Mouse (Mus musculus): ENCODE measurements around the gene Sash3. TPM values are rescaled to one million over a fixed set of nuclear protein-coding genes. Genes with fewer than 3 reads are reported as not detected.

Sash3 gene
- total RNA-seq, 2 experiments from 2014 or later = 1.6 to 1.7 TPM

DNA sequence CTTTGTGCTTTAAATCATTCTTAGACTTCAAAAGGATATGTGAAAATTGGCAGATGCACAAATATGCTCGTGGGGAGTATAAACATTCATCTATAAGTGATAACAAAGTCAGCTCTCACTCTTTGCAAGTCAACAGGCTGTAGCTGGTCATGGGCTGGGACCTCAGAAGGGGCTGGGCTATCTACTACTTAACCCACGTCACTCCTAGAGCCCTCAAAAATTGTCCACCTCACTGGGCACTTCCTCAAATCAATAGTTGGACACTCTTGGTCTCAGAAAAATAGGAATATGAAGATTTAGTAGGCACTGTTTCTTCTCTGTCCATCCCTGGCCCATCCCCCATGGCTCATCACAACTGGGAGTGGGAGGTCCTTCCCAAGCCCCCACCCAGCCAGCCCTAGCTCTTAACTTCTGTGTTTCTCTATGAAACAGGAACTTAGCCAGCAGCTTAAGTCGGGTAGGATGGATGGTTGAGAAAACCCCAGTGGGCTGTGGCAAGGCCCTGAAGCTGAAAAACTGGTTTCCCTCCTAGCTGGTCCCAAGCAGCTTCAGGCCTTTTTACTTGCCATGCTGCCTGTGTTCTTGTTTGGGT, 5.9 kb upstream of the Sash3 start:
- DNase-seq (ENCODE audit: low spot score in 2 of 2) = no peak

DNA sequence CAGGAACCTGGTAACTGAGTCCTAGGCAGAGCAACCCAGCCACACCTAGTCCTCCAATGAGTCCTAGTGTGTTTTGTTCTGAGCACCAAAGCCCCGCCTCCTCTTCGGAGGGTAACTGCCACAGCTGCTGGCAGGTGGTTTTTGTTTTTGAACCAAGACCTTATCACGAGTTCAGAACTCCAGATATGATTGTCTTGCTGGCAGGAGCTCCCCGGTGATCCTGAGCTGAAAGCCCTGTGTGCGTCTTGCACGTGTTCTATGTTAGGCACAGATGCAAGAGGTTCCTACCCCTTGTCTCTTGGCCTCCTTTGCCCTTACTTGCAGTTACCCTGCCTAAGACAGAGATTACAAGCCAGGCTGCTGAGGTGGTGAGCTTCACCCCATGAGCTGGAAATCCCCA, 4.8 kb upstream of the Sash3 start:
- DNase-seq (ENCODE audit: low spot score in 2 of 2) = no peak

DNA sequence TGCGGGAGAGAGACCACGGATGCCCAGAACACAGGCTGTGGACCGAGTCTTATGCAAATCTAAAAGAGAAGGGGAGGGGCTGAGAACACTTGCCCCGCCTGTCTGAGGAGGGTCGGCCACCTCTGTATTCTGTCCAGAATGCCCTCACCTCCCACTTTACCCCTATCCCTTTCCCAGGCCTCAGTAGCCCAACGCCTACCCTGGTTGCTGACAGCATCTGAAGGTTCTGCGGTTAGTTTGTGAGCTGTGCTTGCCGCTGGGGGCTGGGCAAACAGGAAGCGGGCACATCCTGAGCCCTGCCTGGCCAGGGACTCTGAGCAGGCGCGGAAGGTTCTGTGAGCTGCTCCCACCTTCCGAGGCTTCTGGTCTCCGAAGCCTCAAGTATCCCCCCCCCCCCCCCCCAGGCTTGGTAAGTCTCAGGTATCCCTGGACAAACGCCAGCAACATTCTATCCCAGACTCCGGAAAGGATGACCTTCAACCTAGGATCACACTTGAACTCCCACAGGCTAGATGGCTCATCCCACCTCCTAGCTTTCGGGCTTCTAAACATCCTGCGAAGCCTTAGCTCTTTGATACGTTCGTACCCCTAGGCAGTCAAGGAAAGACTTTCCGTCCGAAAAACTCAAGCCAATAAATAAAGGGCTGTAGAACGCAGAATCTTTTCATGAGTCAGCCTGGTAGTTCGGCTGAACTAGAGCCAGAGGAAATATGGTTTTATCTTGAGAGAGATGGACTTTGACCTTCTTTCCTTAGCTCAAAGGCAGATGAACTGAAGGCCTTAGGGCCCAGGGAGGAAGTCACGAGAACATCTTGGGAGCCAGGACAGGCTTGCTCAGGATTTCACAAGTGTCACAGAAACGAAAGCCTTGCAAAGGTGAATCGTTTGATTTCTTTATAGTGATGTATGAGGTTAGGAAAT, 2.6 kb upstream of the Sash3 start:
- DNase-seq (ENCODE audit: low spot score in 2 of 2) = no peak

DNA sequence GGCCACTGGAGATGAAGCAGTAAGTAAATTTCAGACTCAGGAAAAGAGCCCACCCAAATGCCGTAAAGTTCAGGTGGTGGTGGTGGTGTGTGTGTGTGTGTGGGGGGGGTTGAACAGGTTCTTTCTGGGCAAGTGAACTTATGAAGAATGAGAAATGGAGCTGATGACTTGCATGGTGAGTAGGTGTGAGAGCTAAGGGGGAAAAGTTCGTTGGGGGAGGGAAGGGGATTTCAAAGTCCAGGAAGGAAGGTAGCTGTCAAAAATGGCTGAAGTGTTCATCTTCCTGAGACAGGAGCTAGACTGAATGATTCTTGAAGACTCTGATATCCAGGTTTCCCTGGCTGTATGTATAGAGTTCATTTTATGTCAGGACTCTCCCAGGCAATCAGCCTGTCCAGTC, 990 bp downstream of the Sash3 start:
- DNase-seq (ENCODE audit: low spot score in 2 of 2) = no peak

DNA sequence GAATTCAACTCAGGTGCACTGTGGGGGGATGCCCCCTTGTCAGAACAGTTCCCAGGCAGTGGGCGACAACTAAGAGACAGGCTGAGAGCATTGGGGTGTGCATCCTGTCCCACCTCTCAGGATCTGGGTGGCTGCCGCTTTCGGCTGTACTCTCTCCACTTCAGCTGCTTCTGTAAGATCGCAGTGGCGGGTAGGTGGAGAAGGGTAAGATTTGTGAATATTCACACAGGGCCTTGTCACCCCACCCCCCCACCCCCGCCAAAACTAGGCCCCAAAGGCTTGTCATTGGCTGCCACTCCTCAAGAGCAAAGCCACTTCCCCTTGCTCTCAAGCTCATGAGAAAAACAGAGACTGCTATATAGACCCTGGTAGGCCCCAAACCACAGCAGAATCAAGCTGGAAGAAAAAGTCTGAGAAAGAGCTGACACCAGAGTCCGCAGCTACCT, 1.5 kb downstream of the Sash3 start:
- no peak for DNase-seq (ENCODE audit: low spot score in 2 of 2)

DNA sequence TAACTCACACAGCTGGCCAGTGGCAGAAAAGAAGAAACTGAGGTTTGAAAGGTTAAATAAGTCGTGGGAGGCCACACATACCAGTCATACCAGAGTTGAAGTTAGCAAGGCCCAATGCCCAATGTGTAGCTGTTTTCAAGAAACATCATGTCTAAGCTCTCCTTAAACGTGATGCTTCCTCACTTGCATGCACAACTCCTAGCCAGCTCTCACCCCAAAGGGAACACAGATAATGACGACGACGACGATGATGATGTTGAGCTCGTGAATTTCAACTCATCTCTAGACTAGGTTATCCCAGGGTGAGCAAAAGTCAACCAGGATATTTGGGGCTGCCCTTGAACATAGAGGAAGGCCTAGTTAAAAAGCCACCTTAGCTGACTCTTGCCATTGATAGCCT, 5.9 kb downstream of the Sash3 start:
- DNase-seq (ENCODE audit: low spot score in 2 of 2) = no peak

DNA sequence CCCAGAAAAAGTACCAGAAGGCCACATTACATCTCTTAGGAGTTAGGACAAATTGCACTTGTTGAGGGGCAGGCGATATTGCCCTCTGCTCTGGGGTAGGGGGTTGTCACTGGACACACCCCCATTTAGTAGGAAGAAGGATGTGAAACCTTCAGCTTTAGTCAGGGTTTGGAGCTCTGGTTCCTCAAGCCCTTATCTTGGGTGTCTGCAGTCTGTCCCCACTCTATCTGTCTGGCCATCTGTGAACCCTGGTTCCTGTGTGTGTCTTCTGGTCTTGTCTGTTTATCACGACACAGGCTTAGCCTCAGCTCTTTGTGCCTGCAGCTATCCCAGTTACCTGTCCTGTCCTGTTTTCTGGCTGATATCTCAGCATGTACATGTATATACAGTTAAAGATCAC, 7.2 kb downstream of the Sash3 start:
- no peak for DNase-seq (ENCODE audit: low spot score in 2 of 2)

DNA sequence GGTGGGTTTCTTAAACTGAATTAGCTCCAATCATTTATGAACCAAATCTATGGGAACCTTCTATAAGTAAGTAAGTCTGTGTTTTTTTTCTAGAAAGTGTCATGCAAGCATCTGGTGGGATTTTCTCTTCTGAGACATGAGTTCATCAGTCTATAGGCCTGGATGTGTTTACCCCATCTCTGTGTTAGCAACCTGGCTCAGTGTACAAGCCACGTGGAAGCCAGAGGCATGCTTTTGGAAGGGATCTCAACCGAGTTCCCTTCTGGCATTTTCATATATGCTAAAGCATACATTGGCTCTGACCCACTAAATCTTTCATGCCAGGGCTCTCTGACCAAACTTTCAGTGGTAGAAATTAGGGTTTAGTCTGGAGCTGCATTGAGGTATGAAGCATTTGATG, 7.7 kb downstream of the Sash3 start:
- no peak for DNase-seq (ENCODE audit: low spot score in 2 of 2)

DNA sequence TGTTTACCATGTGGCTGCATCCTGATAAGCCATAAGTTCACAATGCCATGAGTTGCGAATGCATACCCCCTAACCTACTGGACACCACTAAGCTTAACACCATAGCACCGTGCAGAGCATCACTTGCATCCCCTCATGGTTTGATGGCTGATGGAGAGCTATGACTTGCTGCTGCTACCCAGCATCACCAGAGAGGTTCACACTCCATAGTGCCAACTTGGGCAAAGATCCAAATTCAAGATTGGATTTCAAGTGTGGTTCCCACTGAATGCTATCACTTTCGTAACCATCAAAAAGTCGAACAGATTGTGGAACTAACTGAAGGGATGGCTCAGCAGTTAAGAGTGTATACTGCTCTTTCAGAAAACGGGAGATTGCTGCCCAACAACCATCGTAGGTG, 9.3 kb downstream of the Sash3 start:
- no peak for DNase-seq (ENCODE audit: low spot score in 2 of 2)

DNA sequence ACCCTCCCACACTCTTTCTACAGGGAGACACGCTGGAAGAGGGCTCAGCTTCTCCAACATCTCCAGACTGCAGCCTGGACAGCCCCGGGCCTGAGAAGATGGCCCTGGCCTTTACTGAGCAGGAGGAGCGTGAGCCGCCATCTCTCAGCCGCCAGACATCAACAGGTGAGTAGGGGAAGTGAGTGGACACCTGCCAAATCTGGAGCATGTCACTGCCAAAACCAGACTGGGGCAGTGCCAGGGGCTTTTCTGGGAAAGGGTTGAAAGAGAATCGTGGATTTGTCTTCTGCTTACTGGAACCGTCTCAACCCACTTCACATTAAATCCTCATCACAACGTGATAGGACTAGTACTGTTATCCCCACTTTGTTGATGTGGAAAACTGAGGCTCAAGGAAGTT, 11.2 kb downstream of the Sash3 start:
- DNase-seq (ENCODE audit: low spot score in 2 of 2) = no peak

DNA sequence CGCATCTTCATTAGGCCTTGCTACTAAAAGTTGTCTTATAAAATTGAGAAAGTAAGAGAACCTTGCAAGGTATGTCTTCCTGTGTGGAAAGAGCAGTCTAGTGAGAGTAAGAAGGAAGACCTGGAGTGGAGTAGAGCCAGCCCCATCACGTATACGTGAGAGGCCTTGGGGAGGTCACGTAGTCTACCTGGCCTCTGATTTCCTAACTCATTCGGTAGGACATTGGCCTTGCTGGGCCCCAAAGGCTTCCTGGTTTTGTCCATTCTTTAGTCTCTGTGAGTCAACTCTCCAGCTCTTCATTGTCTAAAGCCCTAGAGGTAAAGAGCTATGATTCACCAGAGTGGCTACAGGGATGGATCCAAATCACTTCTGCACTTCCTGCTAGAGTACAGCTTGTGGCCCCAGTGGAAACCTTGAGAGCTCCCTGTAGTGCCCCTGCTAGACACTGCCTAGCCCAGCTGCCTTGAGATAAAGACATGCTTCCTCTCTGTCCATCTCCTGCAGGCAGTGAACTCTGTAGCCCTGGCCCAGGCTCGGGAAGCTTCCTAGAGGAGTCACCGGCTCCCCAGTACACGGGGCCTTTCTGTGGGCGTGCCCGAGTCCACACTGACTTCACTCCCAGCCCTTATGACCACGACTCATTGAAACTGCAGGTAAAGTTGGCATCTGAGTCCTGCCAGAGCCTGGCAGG, 12.1 kb downstream of the Sash3 start:
- no peak for DNase-seq (ENCODE audit: low spot score in 2 of 2)

DNA sequence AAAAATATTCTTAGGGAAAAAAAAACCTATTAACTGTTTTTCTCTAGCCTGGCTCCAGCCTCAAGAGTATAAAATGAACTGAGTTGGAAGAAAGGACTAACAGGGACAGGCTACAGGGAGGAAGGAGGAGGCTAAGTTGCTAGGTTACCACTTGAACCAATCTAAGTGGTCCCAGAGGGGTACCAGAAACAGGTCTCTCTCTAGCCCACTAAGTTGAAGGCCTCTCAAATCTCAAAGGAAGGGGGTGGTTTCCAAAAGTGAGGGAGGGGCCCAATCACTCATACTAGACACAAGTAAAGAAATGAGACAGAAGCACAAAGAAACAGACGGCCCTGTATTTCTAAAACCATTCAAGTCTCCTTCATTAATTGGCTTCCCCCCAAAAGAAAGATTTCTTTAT, 23.7 kb downstream of the Sash3 start:
- DNase-seq (ENCODE audit: low spot score in 2 of 2) = no peak

DNA sequence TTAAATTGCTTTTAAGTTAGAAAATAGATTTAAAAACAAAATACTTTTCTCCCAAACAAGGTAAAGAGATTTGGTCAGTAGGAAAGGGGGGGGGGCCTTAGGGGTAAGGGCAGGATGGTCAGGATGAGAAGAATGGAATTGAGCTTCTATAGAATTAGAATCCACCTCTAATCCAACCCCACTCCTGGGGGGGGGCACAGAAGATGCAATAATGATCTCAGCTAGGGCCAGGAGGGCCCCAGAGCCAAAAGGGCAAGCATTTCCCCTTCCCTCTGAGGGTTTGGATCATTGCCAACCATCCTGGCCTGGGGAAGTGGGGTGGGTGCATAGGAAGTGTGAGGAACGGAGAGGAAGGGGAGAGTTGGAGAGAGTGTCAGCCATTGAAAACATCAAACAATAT, 24.1 kb downstream of the Sash3 start:
- no peak for DNase-seq (ENCODE audit: low spot score in 2 of 2)

DNA sequence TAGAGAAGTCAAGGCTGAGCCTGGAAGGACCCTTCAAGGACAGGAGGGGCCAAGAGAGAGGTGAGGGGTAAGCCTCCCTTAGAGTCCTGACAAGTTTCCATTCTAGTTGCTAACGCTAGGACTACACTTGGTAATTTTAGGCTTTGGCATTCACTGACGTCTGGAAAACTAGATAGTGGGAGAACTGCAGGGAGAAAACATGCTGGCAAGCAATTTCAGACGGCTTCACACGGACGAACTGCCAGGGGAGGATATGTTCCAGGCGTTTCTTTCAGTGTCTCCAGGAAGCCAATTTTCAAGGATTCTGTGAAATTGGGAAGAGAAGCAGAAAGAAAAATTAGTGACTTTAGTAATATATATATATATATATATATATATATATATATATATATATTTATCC, 35.6 kb downstream of the Sash3 start:
- DNase-seq (ENCODE audit: low spot score in 2 of 2) = no peak

DNA sequence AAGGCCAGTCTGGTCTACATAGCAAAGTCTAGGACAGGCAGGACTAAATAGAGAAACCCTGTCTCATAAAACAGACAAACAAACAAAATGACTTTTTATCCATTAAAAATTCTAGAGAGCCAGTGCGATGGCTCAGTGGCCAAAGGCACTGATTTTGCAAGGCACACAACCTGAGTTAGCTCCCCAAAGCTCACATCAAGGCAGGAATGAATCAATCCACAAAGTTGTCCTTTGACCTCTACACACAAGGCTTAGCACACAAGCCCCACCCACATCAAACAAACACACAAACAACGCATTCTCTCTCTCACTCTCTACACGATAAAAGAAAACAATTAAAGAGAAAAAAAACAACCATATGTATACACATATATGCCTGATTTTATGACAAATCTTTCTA, 38.5 kb downstream of the Sash3 start:
- DNase-seq (ENCODE audit: low spot score in 2 of 2) = no peak

DNA sequence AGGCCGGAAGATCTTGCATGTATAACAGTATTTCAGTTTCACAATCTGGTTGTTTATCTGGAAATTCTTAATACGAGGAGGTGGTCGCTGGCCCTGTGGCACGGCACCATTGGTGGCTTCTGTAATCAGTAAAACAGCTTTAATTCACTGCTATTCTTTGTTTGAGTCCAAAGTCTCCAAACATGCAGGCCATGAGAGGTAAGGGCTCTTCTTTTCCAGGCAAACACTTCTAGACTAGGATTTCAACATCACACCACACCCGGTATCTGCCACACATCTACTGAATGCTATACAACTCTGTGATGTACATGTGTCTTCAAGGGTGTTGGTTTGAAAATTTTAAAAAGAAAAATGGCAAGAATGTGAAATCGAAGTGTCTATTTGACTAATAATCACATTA, 45.0 kb downstream of the Sash3 start:
- no peak for DNase-seq (ENCODE audit: low spot score in 2 of 2)

DNA sequence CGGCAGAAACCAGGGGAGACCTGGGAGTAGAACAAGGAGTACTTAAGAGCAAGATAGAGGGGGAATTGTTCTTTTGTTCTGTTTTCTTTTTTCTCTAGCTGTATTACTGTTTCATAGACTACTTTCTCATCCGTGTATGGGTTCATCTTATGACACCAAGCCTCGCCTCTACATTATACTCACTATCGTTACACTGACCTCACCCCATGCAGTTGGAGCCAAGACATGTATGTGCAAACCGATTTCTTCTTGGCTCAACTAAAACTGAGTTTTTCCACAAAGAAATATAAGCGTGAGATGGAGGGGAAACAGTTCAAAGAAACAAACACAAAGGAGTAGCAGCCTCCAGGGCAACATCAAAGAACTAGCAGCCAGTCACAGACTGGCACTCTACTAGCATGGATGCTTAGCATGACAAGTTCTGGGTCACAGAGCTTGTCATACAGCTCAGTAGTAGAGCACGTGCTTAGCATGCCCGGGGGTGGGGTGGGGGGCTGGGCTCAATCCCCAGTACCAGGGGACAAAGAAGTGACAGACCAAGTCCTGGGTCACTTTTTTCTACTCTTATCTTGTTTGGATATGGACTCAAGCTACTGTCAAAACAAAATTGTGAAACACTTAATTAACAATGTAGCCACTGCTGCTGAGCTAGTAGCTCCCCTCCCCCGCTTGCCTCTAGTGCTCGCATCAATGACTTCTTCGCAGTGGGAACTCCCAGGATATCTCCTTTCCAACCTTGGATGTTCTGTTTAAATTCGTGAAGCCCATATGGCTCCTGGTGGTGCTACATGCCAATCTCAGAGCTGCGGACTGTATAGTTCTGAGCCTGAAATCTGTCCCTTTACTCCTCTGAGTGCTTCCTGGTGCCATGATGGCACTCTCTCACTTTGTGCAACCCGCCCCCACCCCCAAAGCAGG, 47.3 kb downstream of the Sash3 start:
- no peak for DNase-seq (ENCODE audit: low spot score in 2 of 2)

DNA sequence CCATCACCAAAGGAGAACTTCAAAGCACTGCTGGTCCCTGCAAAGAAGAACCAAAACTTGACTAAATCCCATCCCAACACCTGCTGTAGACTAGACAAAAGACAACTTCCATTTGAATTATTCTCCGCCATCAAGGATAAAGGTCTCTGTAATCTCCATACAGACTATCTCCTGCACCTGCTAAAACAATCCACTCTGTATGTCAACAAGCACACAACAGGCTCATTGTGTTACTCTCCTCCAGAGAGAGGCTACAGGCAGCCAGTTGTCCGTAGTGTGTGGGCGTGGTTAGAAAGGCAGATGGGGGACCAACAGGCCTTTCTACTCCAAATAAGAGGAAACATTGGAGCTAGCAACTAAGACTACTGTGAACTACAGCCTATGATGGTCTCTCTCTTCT, 51.6 kb downstream of the Sash3 start:
- DNase-seq (ENCODE audit: low spot score in 2 of 2) = no peak

DNA sequence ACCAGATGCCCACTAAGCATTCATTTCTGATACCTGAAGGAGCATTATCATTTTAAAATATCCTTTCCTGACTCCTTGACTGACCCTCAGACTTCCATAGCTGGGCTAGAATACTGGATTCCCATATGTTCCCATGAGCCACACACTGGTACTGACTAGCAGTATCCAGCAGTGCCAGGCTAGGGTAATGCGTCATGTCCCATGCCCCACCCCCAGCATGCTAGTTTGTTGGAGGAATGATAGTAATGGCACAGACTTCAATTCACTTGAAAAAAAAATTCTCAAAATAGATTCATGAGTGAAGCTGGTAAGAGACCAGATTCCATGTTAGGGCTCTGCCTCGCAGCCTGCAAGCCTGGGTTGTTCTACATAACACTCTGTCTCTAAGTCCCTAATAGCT, 52.8 kb downstream of the Sash3 start:
- DNase-seq (ENCODE audit: low spot score in 2 of 2) = no peak

DNA sequence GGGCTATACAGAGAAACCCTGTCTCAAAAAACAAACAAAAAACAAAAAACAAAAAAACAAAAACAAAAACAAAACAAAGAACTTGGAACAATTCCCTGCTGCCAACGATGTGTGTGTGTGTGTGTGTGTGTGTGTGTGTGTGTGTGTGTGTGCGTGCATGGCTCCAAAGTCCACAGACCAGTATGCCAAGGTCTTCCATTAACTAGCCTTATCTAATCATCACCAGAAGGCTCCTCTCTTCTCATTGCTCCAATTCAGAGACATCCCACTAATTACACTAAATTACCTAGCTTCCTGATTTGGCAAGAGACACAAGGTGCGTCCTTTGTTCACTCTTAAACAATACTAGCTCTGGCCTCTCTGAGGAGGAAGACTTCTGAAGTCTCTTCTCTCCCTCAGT, 54.5 kb downstream of the Sash3 start:
- no peak for DNase-seq (ENCODE audit: low spot score in 2 of 2)

DNA sequence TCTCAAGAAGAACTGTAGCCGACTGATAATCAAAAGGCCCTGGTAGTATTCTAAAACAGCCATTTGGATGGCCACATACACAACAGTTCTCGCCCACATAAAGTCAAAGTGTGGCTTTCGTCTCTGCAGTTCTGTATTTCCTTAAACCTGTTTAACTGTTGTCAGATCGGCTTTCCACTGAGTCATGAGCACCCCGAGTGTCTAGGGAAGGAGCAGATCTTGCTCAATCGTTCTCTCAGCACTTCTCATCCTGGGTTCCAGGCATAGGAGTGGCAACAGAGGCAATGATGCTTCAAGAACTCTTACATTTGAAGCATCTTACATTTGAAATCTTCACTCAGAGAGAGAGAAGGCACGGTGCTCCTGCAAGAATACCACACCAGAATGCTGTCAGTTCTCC, 55.7 kb downstream of the Sash3 start:
- no peak for DNase-seq (ENCODE audit: low spot score in 2 of 2)
